30 mouse cellular contexts compared by ENCODE assay signal in the genomic region with DNA sequence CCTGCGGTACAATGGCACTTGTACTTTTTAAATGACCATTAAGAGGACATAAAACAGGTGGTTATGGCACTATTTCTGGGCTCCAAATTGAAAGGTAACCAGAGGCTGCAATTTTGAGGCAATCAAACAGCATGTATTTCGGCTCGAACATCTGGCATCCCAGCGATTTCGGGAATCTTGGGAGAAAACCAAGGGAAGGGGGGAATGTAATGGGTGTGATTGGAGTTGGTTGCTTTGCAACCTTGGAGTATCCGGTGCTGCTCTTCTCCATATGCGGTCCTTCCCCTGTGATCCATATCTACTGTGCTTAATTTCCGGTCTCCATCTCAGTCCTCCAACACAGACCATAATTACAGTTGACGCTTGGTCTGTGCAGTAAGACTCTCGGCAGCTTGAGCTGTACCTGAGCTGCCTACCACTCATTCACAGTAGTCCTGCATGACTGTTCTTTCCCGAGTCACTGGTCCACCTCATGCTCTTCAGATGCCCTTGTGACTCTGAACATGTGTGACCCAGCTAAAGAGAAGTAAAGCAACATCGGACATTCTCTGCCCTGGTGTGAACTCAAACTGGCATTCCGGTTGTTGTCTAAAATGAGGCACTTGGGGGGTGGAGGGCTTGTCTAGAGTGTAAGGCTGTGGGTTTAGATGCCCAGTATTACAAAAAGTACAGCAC. TPM values are rescaled to one million over a fixed set of nuclear protein-coding genes. Genes with fewer than 3 reads are reported as not detected.
A peak's percentile ranks its signal among the peaks of the same experiment; 100 is the strongest.
DNase-seq lines count a peak whose midpoint lies in the region; ATAC-seq lines count a peak whose summit lies in the region.
"Had no signal": no experiment of that assay in that cellular context is flagged by ENCODE, and none has a peak within 500 bp of the region (broad histone marks: within the 10 kb centered on the region; RNA-seq: fewer than 3 reads in every experiment).

No protein-coding gene starts in this region.

- peak; percentile 89 for DNase-seq in heart, adult 11 months
- no peak for DNase-seq in heart, adult 8-10 months (ENCODE audit: low spot score)
- no peak for DNase-seq in heart, postnatal 14 days
- DNase-seq in neural tube, embryonic 10.5 days (ENCODE audit: extremely low spot score, low spot score): no peak
- no peak for DNase-seq in gastrocnemius, postnatal 10 days
- no peak for DNase-seq in gastrocnemius, adult 18-20 months (ENCODE audit: low spot score)
- DNase-seq: adrenal gland, adult 8-10 months; cerebellum, adult 2 months; cerebellum, postnatal 14 days; forebrain, postnatal 0 days; gastrocnemius, postnatal 14 days; kidney, adult 11 months; kidney, postnatal 14 days; layer of hippocampus, adult 9-11 months; liver, postnatal 0 days; lung, postnatal 36 days; right cerebral cortex, adult 18-20 months; spleen, adult 18-20 months; thymus, adult 2 months; thymus, postnatal 36 days had no signal

- WGBS in heart, embryonic 13.5 days: 65% methylated on average over 13 of the region's 13 CpGs
- 60% methylated on average over 13 of the region's 13 CpGs for WGBS in neural tube, embryonic 14.5 days

- no peaks in the 10 kb centered on the region for H3K36me3 ChIP-seq in heart, embryonic 13.5 days
- H3K36me3 ChIP-seq in neural tube, embryonic 14.5 days (ENCODE audit: control insufficient read depth, insufficient read depth, low read length): no peaks in the 10 kb centered on the region
- H3K36me3 ChIP-seq: embryonic facial prominence, embryonic 10.5 days; embryonic facial prominence, embryonic 15.5 days; forebrain, embryonic 12.5 days; hindbrain, embryonic 15.5 days; liver, embryonic 12.5 days; midbrain, embryonic 12.5 days had no signal

- H3K27ac ChIP-seq in heart, embryonic 13.5 days (replicated peaks): peak overlapping the region; percentile 93
- no peak overlapping the region for H3K27ac ChIP-seq in neural tube, embryonic 14.5 days (ENCODE audit: low read depth, low read length)
- H3K27ac ChIP-seq: embryonic facial prominence, embryonic 10.5 days; embryonic facial prominence, embryonic 15.5 days; forebrain, embryonic 12.5 days; hindbrain, embryonic 15.5 days; liver, embryonic 12.5 days; midbrain, embryonic 12.5 days had no signal

- intact Hi-C loops in heart, postnatal 14 days (cut with DNase I): no loop called here

- peak overlapping the region; percentile 53 for H3K4me2 ChIP-seq in heart, embryonic 13.5 days
- no peak overlapping the region for H3K4me2 ChIP-seq in neural tube, embryonic 14.5 days (ENCODE audit: low read depth, low read length)
- H3K4me2 ChIP-seq: embryonic facial prominence, embryonic 15.5 days; forebrain, embryonic 12.5 days; hindbrain, embryonic 15.5 days; liver, embryonic 12.5 days; midbrain, embryonic 12.5 days had no signal

- no peaks in the 10 kb centered on the region for H3K27me3 ChIP-seq in heart, embryonic 13.5 days (replicated peaks)
- no peaks in the 10 kb centered on the region for H3K27me3 ChIP-seq in neural tube, embryonic 14.5 days (ENCODE audit: control insufficient read depth, insufficient read depth, low read length)
- H3K27me3 ChIP-seq: CH12.LX; embryonic facial prominence, embryonic 15.5 days; forebrain, embryonic 12.5 days; hindbrain, embryonic 15.5 days; liver, embryonic 12.5 days; midbrain, embryonic 12.5 days had no signal

- no peaks in the 10 kb centered on the region for H3K9me3 ChIP-seq in heart, embryonic 13.5 days
- H3K9me3 ChIP-seq in neural tube, embryonic 14.5 days (ENCODE audit: control insufficient read depth, low read length): no peaks in the 10 kb centered on the region
- H3K9me3 ChIP-seq: embryonic facial prominence, embryonic 10.5 days; embryonic facial prominence, embryonic 15.5 days; forebrain, embryonic 12.5 days; hindbrain, embryonic 15.5 days; liver, embryonic 12.5 days; midbrain, embryonic 12.5 days had no signal

- no peak for ATAC-seq in heart, embryonic 13.5 days (ENCODE audit: extremely low read depth, insufficient number of reproducible peaks, low FRiP score, low TSS enrichment)
- ATAC-seq in neural tube, embryonic 14.5 days (ENCODE audit: low read depth): peak; percentile 36
- ATAC-seq: forebrain, postnatal 0 days; inflammation-experienced regulatory T-cells, adult 6 months; liver, embryonic 12.5 days; liver, postnatal 0 days had no signal

- H3K4me3 ChIP-seq in heart, embryonic 13.5 days: peak overlapping the region; percentile 11; the same call in 1 of the 2 replicates
- no peak overlapping the region for H3K4me3 ChIP-seq in neural tube, embryonic 14.5 days (ENCODE audit: low read depth, low read length)
- H3K4me3 ChIP-seq: embryonic facial prominence, embryonic 10.5 days; embryonic facial prominence, embryonic 15.5 days; forebrain, embryonic 12.5 days; hindbrain, embryonic 15.5 days; liver, embryonic 12.5 days; midbrain, embryonic 12.5 days had no signal

- peaks cover 78% of the 10 kb centered on the region for H3K4me1 ChIP-seq in heart, embryonic 13.5 days
- no peaks in the 10 kb centered on the region for H3K4me1 ChIP-seq in neural tube, embryonic 14.5 days (ENCODE audit: control insufficient read depth, insufficient read depth, low read length)
- H3K4me1 ChIP-seq: forebrain, embryonic 12.5 days; hindbrain, embryonic 15.5 days; liver, embryonic 12.5 days; midbrain, embryonic 12.5 days had no signal

- H3K9ac ChIP-seq in heart, embryonic 13.5 days: peak overlapping the region; percentile 70
- H3K9ac ChIP-seq in neural tube, embryonic 14.5 days (replicated peaks; ENCODE audit: low read depth, low read length): no peak overlapping the region
- H3K9ac ChIP-seq: embryonic facial prominence, embryonic 15.5 days; forebrain, embryonic 12.5 days; forebrain, postnatal 0 days; hindbrain, embryonic 15.5 days; liver, embryonic 12.5 days; liver, postnatal 0 days; midbrain, embryonic 12.5 days had no signal

RNA-seq across cellular contexts. Expression of gene Crybg3, which starts 12.3 kb away (rescaled TPM):
- total RNA-seq in heart, adult 8-10 months (2022): 10 to 100 TPM; 71.6 to 83.9 (median 77.2) TPM
- 10.3 and 12.3 TPM in 2 replicates for polyA plus RNA-seq in heart, embryonic 13.5 days (2015; fragmentation: Nextera tagmentation; extraction: Ambion mirVana)
- total RNA-seq in heart, postnatal 14 days (2021): 10 to 100 TPM; 64.1 to 67.2 TPM
- polyA plus RNA-seq in neural tube, embryonic 14.5 days (2014; fragmentation: Nextera tagmentation; extraction: Ambion mirVana): 2.2 and 3.9 TPM in 2 replicates
- 10 to 100 TPM; 28.1 to 29.0 TPM for total RNA-seq in gastrocnemius, postnatal 10 days (2021)
- 10 to 100 TPM; 28.8 to 36.0 TPM for total RNA-seq in gastrocnemius, adult 18-20 months (2021)

RNA-seq across cellular contexts. Expression of gene Arl6, which starts 50.7 kb away (rescaled TPM):
- 1 to 10 TPM; 4.1 to 5.5 (median 4.8) TPM for total RNA-seq in heart, adult 8-10 months (2022)
- 18.5 and 21.3 TPM in 2 replicates for polyA plus RNA-seq in heart, embryonic 13.5 days (2015; fragmentation: Nextera tagmentation; extraction: Ambion mirVana)
- total RNA-seq in heart, postnatal 14 days (2021): 1 to 10 TPM; 4.9 to 6.3 TPM
- polyA plus RNA-seq in neural tube, embryonic 14.5 days (2014; fragmentation: Nextera tagmentation; extraction: Ambion mirVana): 47.0 and 50.5 TPM in 2 replicates
- total RNA-seq in gastrocnemius, postnatal 10 days (2021): 1 to 10 TPM; 3.7 to 4.2 TPM
- total RNA-seq in gastrocnemius, adult 18-20 months (2021): 1 to 10 TPM; 2.2 to 2.7 TPM
